Mouse (Mus musculus) thymus, adult 2 months (tissue): ENCODE data around the gene 1700013F07Rik. TPM values are rescaled to one million over a fixed set of nuclear protein-coding genes. Genes with fewer than 3 reads are reported as not detected.

Experiments
- DNase-seq: peaks from one replicate; pipeline ENCODE4 v3.0.0; 2021
- H3K27ac ChIP-seq: fragments of 200-500 bp; 2 replicates; pipeline ENCODE4 v1.5.1; 2012; ENCODE audit warnings: low read length, control low read depth; ENCODE audit not compliant: control insufficient read depth, insufficient read depth
- H3K27me3 ChIP-seq: fragments of 200-500 bp; 2 replicates; pipeline ENCODE4 v1.6.1; 2012; ENCODE audit warnings: mild to moderate bottlenecking, low read length, moderate library complexity, mixed read lengths; ENCODE audit not compliant: control insufficient read depth, insufficient read depth
- H3K36me3 ChIP-seq: fragments of 200-500 bp; 2 replicates; pipeline ENCODE4 v1.6.1; 2012; ENCODE audit warnings: mild to moderate bottlenecking, low read length, moderate library complexity; ENCODE audit not compliant: control insufficient read depth, insufficient read depth
- H3K4me1 ChIP-seq: fragments of 200-500 bp; replicated peaks from 2 replicates; pipeline ENCODE4 v1.6.1; 2012; ENCODE audit warnings: low read length; ENCODE audit not compliant: control insufficient read depth, insufficient read depth
- H3K4me3 ChIP-seq: fragments of 200-500 bp; 2 replicates; pipeline ENCODE4 v1.5.1; 2012; ENCODE audit warnings: mild to moderate bottlenecking, low read length, control low read depth, moderate library complexity; ENCODE audit not compliant: control insufficient read depth, insufficient read depth
- CTCF ChIP-seq: fragments of 200-500 bp; IDR thresholded peaks from 2 replicates; pipeline ENCODE4 v1.5.1; 2012; ENCODE audit warnings: mild to moderate bottlenecking, control low read depth, low read length, moderate library complexity, borderline replicate concordance; ENCODE audit not compliant: control insufficient read depth, poor library complexity, insufficient read depth; ENCODE audit errors: extremely low read depth
- POLR2A ChIP-seq: fragments of 200-500 bp; IDR thresholded peaks from 2 replicates; pipeline ENCODE4 v1.6.1; 2012; ENCODE audit warnings: mild to moderate bottlenecking, low read length, control low read depth, moderate library complexity; ENCODE audit not compliant: control insufficient read depth, poor library complexity, insufficient read depth; ENCODE audit errors: extremely low read depth
- WGBS: fragments of 180-500 bp; shearing (Covaris S2); methylation state at CpG from one replicate; pipeline ENCODE4 v1.1.7; 2018; 5-methylcytosine and 5-hydroxymethylcytosine counted together
- polyA plus RNA-seq: library from polyadenylated mRNA; depleted of rRNA; stranded (reverse); fragments of >200 nt; gene quantifications from 2 replicates; pipeline ENCODE4 v1.2.3, GENCODE M21; 2012

1700013F07Rik gene
- polyA plus RNA-seq, 1 experiment = 0.16 TPM

- H3K36me3 ChIP-seq = no peaks in the 10 kb centered on the region
- no peaks in the 10 kb centered on the region for H3K4me1 ChIP-seq
- no peak overlapping the region for H3K27ac ChIP-seq
- DNase-seq = no peak
- WGBS = 62% methylated on average over 4 of the region's 4 CpGs
- no peak for TF ChIP-seq CTCF
- TF ChIP-seq POLR2A = no peak
- H3K27me3 ChIP-seq = no peaks in the 10 kb centered on the region
- H3K4me3 ChIP-seq = no peak overlapping the region
Observed at GRCm38 (mm10) chr3:108523415-108523814, 10.5 kb upstream of the 1700013F07Rik start.

- Histone ChIP-seq H3K4me3 (no peak overlapping the region), H3K4me1 (no peaks in the 10 kb centered on the region), H3K36me3 (no peaks in the 10 kb centered on the region), H3K27me3 (no peaks in the 10 kb centered on the region), H3K27ac (no peak overlapping the region)
- no peak for DNase-seq
- TF ChIP-seq POLR2A = no peak
- TF ChIP-seq CTCF = no peak
- 95% methylated on average over 8 of the region's 8 CpGs for WGBS
Observed at GRCm38 (mm10) chr3:108528489-108528888, 5.5 kb upstream of the 1700013F07Rik start.

GRCm38 (mm10) chr3:108533114-108533885 is 650 bp upstream of the 1700013F07Rik start:
- no peaks in the 10 kb centered on the region; the same call in 1 of the 2 replicates for H3K27me3 ChIP-seq
- WGBS = 83% methylated on average over 9 of the region's 9 CpGs
- H3K36me3 ChIP-seq = no peaks in the 10 kb centered on the region
- no peak for DNase-seq
- H3K27ac ChIP-seq = no peak overlapping the region
- TF ChIP-seq POLR2A = no peak
- no peak for TF ChIP-seq CTCF
- no peak overlapping the region for H3K4me3 ChIP-seq
- H3K4me1 ChIP-seq = peaks cover 4% of the 10 kb centered on the region; the same call in 1 of the 2 replicates

- 14% methylated on average over 15 of the region's 15 CpGs for WGBS
- no peak for DNase-seq
- Histone ChIP-seq H3K27ac (no peak overlapping the region), H3K36me3 (no peaks in the 10 kb centered on the region), H3K27me3 (no peaks in the 10 kb centered on the region; the same call in 1 of the 2 replicates), H3K4me1 (peaks cover 4% of the 10 kb centered on the region; the same call in 1 of the 2 replicates), H3K4me3 (no peak overlapping the region)
- no peak for TF ChIP-seq CTCF
- TF ChIP-seq POLR2A = no peak
Observed at GRCm38 (mm10) chr3:108535896-108536516, 2.1 kb downstream of the 1700013F07Rik start.

GRCm38 (mm10) chr3:108536517-108537260 is 2.7 kb downstream of the 1700013F07Rik start, which contains the start of gene 5330417C22Rik:
Gene 5330417C22Rik (minus strand): TSS chr3:108536536.
- TF ChIP-seq POLR2A (no peak), CTCF (peak; percentile 34; the same call in 1 of the 2 replicates)
- no peaks in the 10 kb centered on the region for H3K36me3 ChIP-seq
- H3K4me3 ChIP-seq = no peak within 1 kb of the TSS
- no peak within 1 kb of the TSS for H3K27ac ChIP-seq
- H3K4me1 ChIP-seq = peaks cover 4% of the 10 kb centered on the region; the same call in 1 of the 2 replicates
- H3K27me3 ChIP-seq = no peaks in the 10 kb centered on the region; the same call in 1 of the 2 replicates
- WGBS = 1% methylated on average over 35 of the region's 35 CpGs
- peak; percentile 57 for DNase-seq

GRCm38 (mm10) chr3:108537303-108537702 is 3.4 kb downstream of the 1700013F07Rik start:
- TF ChIP-seq POLR2A (no peak), CTCF (peak; percentile 69; the same call in 1 of the 2 replicates)
- peak; percentile 75 for DNase-seq
- H3K4me1 ChIP-seq = peaks cover 4% of the 10 kb centered on the region; the same call in 1 of the 2 replicates
- no peaks in the 10 kb centered on the region; the same call in 1 of the 2 replicates for H3K27me3 ChIP-seq
- H3K4me3 ChIP-seq = no peak overlapping the region
- no peaks in the 10 kb centered on the region for H3K36me3 ChIP-seq
- WGBS = 4% methylated on average over 17 of the region's 17 CpGs
- H3K27ac ChIP-seq = no peak overlapping the region
